Comparison of ENCODE assay signal across 8 mouse cellular contexts in genomic region chr4:139311707-139312106, GRCm38 (mm10). TPM values are rescaled to one million over a fixed set of nuclear protein-coding genes. Genes with fewer than 3 reads are reported as not detected.
DNase-seq lines count a peak whose midpoint lies in the region; ATAC-seq and TF ChIP-seq lines count a peak whose summit lies in the region.

No protein-coding gene starts in this region.

- ATAC-seq in lung, embryonic 15.5 days (ENCODE audit: borderline replicate concordance, extremely low read depth, low FRiP score, low TSS enrichment) = no peak

- DNase-seq in lung, postnatal 10 days = no peak
- DNase-seq in limb, embryonic 10.5 days (ENCODE audit: low spot score) = no peak
- no peak for DNase-seq in B cell, adult 2 months
- no peak for DNase-seq in cerebellum, postnatal 36 days
- no peak for DNase-seq in ovary, postnatal 10 days (ENCODE audit: low spot score)

- WGBS in lung, embryonic 15.5 days = 15% methylated on average over 14 of the region's 14 CpGs
- WGBS in limb, embryonic 10.5 days = 30% methylated on average over 14 of the region's 14 CpGs
- 11% methylated on average over 14 of the region's 14 CpGs for WGBS in small intestine, adult 2 months

- H3K9ac ChIP-seq in lung, embryonic 15.5 days = peak overlapping the region; percentile 74

- TF ChIP-seq POLR2A in embryonic fibroblast, embryonic 13.5 days (IDR thresholded peaks at IDR 0.05; ENCODE audit: low read depth, low read length) = no peak
- no peak for TF ChIP-seq POLR2A in small intestine, adult 2 months (IDR thresholded peaks at IDR 0.05; ENCODE audit: low read depth, low read length)

- no peak overlapping the region for H3K27ac ChIP-seq in lung, embryonic 15.5 days
- no peak overlapping the region for H3K27ac ChIP-seq in embryonic fibroblast, embryonic 13.5 days (ENCODE audit: insufficient read depth, low read length)
- peak overlapping the region; percentile 95 for H3K27ac ChIP-seq in limb, embryonic 10.5 days
- peak overlapping the region; percentile 96 for H3K27ac ChIP-seq in small intestine, adult 2 months (ENCODE audit: insufficient read depth, low read depth, low read length)

- peak overlapping the region; percentile 88 for H3K4me2 ChIP-seq in lung, embryonic 15.5 days

- H3K27me3 ChIP-seq in lung, embryonic 15.5 days = no peaks in the 10 kb centered on the region
- H3K27me3 ChIP-seq in limb, embryonic 10.5 days (ENCODE audit: low read depth, poor library complexity, severe bottlenecking) = peaks cover 19% of the 10 kb centered on the region
- no peaks in the 10 kb centered on the region for H3K27me3 ChIP-seq in small intestine, adult 2 months (ENCODE audit: control insufficient read depth, insufficient read depth, low read length)

- TF ChIP-seq CTCF in embryonic fibroblast, embryonic 13.5 days (IDR thresholded peaks at IDR 0.05; ENCODE audit: borderline replicate concordance, insufficient read depth, low read length) = no peak
- TF ChIP-seq CTCF in small intestine, adult 2 months (IDR thresholded peaks at IDR 0.05; ENCODE audit: extremely low read depth, insufficient read length, insufficient replicate concordance, low read depth, low read length) = no peak; the same call in 1 of the 2 replicates

- peaks cover 20% of the 10 kb centered on the region for H3K36me3 ChIP-seq in lung, embryonic 15.5 days
- peaks cover 29% of the 10 kb centered on the region for H3K36me3 ChIP-seq in limb, embryonic 10.5 days
- peaks cover 27% of the 10 kb centered on the region for H3K36me3 ChIP-seq in small intestine, adult 2 months (ENCODE audit: control insufficient read depth, insufficient read depth, low read length)

- H3K4me1 ChIP-seq in lung, embryonic 15.5 days = peaks cover 19% of the 10 kb centered on the region
- H3K4me1 ChIP-seq in embryonic fibroblast, embryonic 13.5 days (ENCODE audit: control insufficient read depth, insufficient read depth, low read length) = no peaks in the 10 kb centered on the region
- peaks cover 31% of the 10 kb centered on the region for H3K4me1 ChIP-seq in limb, embryonic 10.5 days
- H3K4me1 ChIP-seq in small intestine, adult 2 months (ENCODE audit: control insufficient read depth, insufficient read depth, insufficient read length, low read length) = peaks cover 5% of the 10 kb centered on the region; the same call in 1 of the 2 replicates

- no peaks in the 10 kb centered on the region for H3K9me3 ChIP-seq in lung, embryonic 15.5 days
- H3K9me3 ChIP-seq in limb, embryonic 10.5 days (replicated peaks) = no peaks in the 10 kb centered on the region

- H3K4me3 ChIP-seq in lung, embryonic 15.5 days = peak overlapping the region; percentile 68
- peak overlapping the region; percentile 57 for H3K4me3 ChIP-seq in embryonic fibroblast, embryonic 13.5 days (ENCODE audit: insufficient read depth, low read length)
- peak overlapping the region; percentile 96 for H3K4me3 ChIP-seq in limb, embryonic 10.5 days
- peak overlapping the region; percentile 96 for H3K4me3 ChIP-seq in small intestine, adult 2 months (ENCODE audit: low read depth, low read length)

RNA-seq across cellular contexts. Expression of gene Akr7a5, which starts 1.2 kb away (rescaled TPM):
- 101 and 103 TPM in 2 replicates for polyA plus RNA-seq in lung, embryonic 15.5 days (2015; fragmentation: Nextera tagmentation; extraction: Ambion mirVana)
- 17.1 and 18.1 TPM in 2 replicates for polyA plus RNA-seq in embryonic fibroblast, embryonic 13.5 days (2011; ENCODE audit: insufficient read length, low read depth, missing spikeins)
- 115 and 133 TPM in 2 replicates for polyA plus RNA-seq in limb, embryonic 10.5 days (2016; fragmentation: Nextera tagmentation; extraction: Ambion mirVana)
- polyA plus RNA-seq in small intestine, adult 2 months (2012; rRNA removed) = 136 and 209 TPM in 2 replicates

RNA-seq across cellular contexts. Expression of gene Pqlc2, which starts 1.2 kb away (rescaled TPM):
- 11.0 and 12.0 TPM in 2 replicates for polyA plus RNA-seq in lung, embryonic 15.5 days (2015; fragmentation: Nextera tagmentation; extraction: Ambion mirVana)
- 11.3 and 12.3 TPM in 2 replicates for polyA plus RNA-seq in embryonic fibroblast, embryonic 13.5 days (2011; ENCODE audit: insufficient read length, low read depth, missing spikeins)
- 14.6 and 19.7 TPM in 2 replicates for polyA plus RNA-seq in limb, embryonic 10.5 days (2016; fragmentation: Nextera tagmentation; extraction: Ambion mirVana)
- polyA plus RNA-seq in small intestine, adult 2 months (2012; rRNA removed) = 26.4 and 49.8 TPM in 2 replicates

RNA-seq across cellular contexts. Expression of gene Mrto4, which starts 40.7 kb away (rescaled TPM):
- polyA plus RNA-seq in lung, embryonic 15.5 days (2015; fragmentation: Nextera tagmentation; extraction: Ambion mirVana) = 117 and 118 TPM in 2 replicates
- polyA plus RNA-seq in embryonic fibroblast, embryonic 13.5 days (2011; ENCODE audit: insufficient read length, low read depth, missing spikeins) = 50.6 and 69.7 TPM in 2 replicates
- polyA plus RNA-seq in limb, embryonic 10.5 days (2016; fragmentation: Nextera tagmentation; extraction: Ambion mirVana) = 178 and 236 TPM in 2 replicates
- polyA plus RNA-seq in small intestine, adult 2 months (2012; rRNA removed) = 8.0 and 8.4 TPM in 2 replicates

RNA-seq across cellular contexts. Expression of gene Emc1, which starts 40.7 kb away (rescaled TPM):
- polyA plus RNA-seq in lung, embryonic 15.5 days (2015; fragmentation: Nextera tagmentation; extraction: Ambion mirVana) = 31.9 and 33.6 TPM in 2 replicates
- polyA plus RNA-seq in embryonic fibroblast, embryonic 13.5 days (2011; ENCODE audit: insufficient read length, low read depth, missing spikeins) = 35.4 and 38.5 TPM in 2 replicates
- 32.1 and 32.2 TPM in 2 replicates for polyA plus RNA-seq in limb, embryonic 10.5 days (2016; fragmentation: Nextera tagmentation; extraction: Ambion mirVana)
- 9.0 and 13.6 TPM in 2 replicates for polyA plus RNA-seq in small intestine, adult 2 months (2012; rRNA removed)

RNA-seq across cellular contexts. Expression of gene Ubr4, which starts 40.7 kb away (rescaled TPM):
- 64.5 and 68.4 TPM in 2 replicates for polyA plus RNA-seq in lung, embryonic 15.5 days (2015; fragmentation: Nextera tagmentation; extraction: Ambion mirVana)
- polyA plus RNA-seq in embryonic fibroblast, embryonic 13.5 days (2011; ENCODE audit: insufficient read length, low read depth, missing spikeins) = 107 TPM in 2 replicates
- polyA plus RNA-seq in limb, embryonic 10.5 days (2016; fragmentation: Nextera tagmentation; extraction: Ambion mirVana) = 69.7 and 74.4 TPM in 2 replicates
- 96.1 and 199 TPM in 2 replicates for polyA plus RNA-seq in small intestine, adult 2 months (2012; rRNA removed)

Comparison
In these comparisons a context has a peak if more than half of its experiments do, and no peak if none do; other contexts are left out.
1. H3K27ac ChIP-seq: peak in limb, embryonic 10.5 days (single experiment) and small intestine, adult 2 months (single experiment); none in lung, embryonic 15.5 days (single experiment) and embryonic fibroblast, embryonic 13.5 days (single experiment).
2. Peak in every context shown above with its lines, with median percentiles within 50 percentile points of each other: H3K4me3 ChIP-seq.